8 mouse cellular contexts compared by ENCODE assay signal in genomic region chr19:40487561-40487960, GRCm38 (mm10). TPM values are rescaled to one million over a fixed set of nuclear protein-coding genes. Genes with fewer than 3 reads are reported as not detected.
DNase-seq lines count a peak whose midpoint lies in the region; ATAC-seq lines count a peak whose summit lies in the region.

No protein-coding gene starts in this region.

- no peak overlapping the region for H3K9ac ChIP-seq in midbrain, embryonic 16.5 days (ENCODE audit: low read depth, low read length)

- peaks cover 28% of the 10 kb centered on the region for H3K4me1 ChIP-seq in midbrain, embryonic 16.5 days (ENCODE audit: control insufficient read depth, insufficient read depth, low read length)

- no peak overlapping the region for H3K4me3 ChIP-seq in midbrain, embryonic 16.5 days (ENCODE audit: low read depth, low read length)

- H3K27ac ChIP-seq in midbrain, embryonic 16.5 days (ENCODE audit: low read length), result peak overlapping the region; percentile 30; the same call in 1 of the 2 replicates

- no peaks in the 10 kb centered on the region for H3K27me3 ChIP-seq in midbrain, embryonic 16.5 days (ENCODE audit: control insufficient read depth, insufficient read depth, low read depth, low read length)

- intact Hi-C loops in heart, postnatal 25 days (cut with DNase I), result no loop called here
- intact Hi-C loops in gastrocnemius, postnatal 14 days (cut with DNase I; ENCODE audit: low total_unique reads), result no loop called here

- peak; percentile 36; the same call in 1 of the 2 replicates for ATAC-seq in midbrain, embryonic 16.5 days

- WGBS in midbrain, embryonic 16.5 days, result 65% methylated on average over 11 of the region's 11 CpGs

- H3K9me3 ChIP-seq in midbrain, embryonic 16.5 days (replicated peaks; ENCODE audit: control insufficient read depth, low read length, poor library complexity, severe bottlenecking), result no peaks in the 10 kb centered on the region

- DNase-seq in heart, adult 11 months, result peak; percentile 97
- no peak for DNase-seq in heart, postnatal 25 days (ENCODE audit: low spot score)
- peak; percentile 18 to 48 for DNase-seq in adrenal gland, adult 18-20 months (ENCODE audit: low spot score in 2 of 2)
- DNase-seq in gastrocnemius, postnatal 14 days, result peak; percentile 39
- DNase-seq in kidney, adult 18-20 months, result peak; percentile 92
- DNase-seq in spleen, postnatal 14 days (ENCODE audit: low spot score in 2 of 2), result no peak
- no peak for DNase-seq in frontal cortex, postnatal 25 days (ENCODE audit: low spot score in 2 of 2)

- H3K4me2 ChIP-seq in midbrain, embryonic 16.5 days (ENCODE audit: low read length), result no peak overlapping the region

- H3K36me3 ChIP-seq in midbrain, embryonic 16.5 days (ENCODE audit: control insufficient read depth, insufficient read depth, low read length), result no peaks in the 10 kb centered on the region

RNA-seq across cellular contexts. Expression of gene Sorbs1, which starts 26.0 kb away (rescaled TPM):
- 100 to 1,000 TPM; 604 to 684 TPM for total RNA-seq in heart, postnatal 25 days (2021)
- total RNA-seq in adrenal gland, adult 18-20 months (2021), result 100 to 1,000 TPM in 1 of 2 experiments, 10 to 100 TPM in 1; 93.0 to 278 TPM
- 100 to 1,000 TPM in 1 of 2 experiments, 10 to 100 TPM in 1; 59.4 to 109 TPM for total RNA-seq in gastrocnemius, postnatal 14 days (2021)
- 83.3 and 84.6 TPM in 2 replicates for polyA plus RNA-seq in midbrain, embryonic 16.5 days (2015; fragmentation: Nextera tagmentation; extraction: Ambion mirVana)

Comparison
In these comparisons a context has a peak if more than half of its experiments do, and no peak if none do; other contexts are left out.
1. DNase-seq: peak in heart, adult 11 months (single experiment), adrenal gland, adult 18-20 months (2 of 2), gastrocnemius, postnatal 14 days (single experiment) and kidney, adult 18-20 months (single experiment); none in heart, postnatal 25 days (single experiment), spleen, postnatal 14 days (0 of 2) and frontal cortex, postnatal 25 days (0 of 2).